Mouse (Mus musculus): ENCODE measurements at regions not wholly inside any gene's neighbourhood (a gene's known extent, or its start where the extent isn't known, plus 50 kb on each side); places are given as distances from the start of the nearest gene placed in this dataset.

- H3K27me3 ChIP-seq (ENCODE audit: control insufficient read depth, insufficient read depth, low read length) = no peaks in the 10 kb centered on the region
- no peak overlapping the region for H3K27ac ChIP-seq
- no peaks in the 10 kb centered on the region for H3K9me3 ChIP-seq (ENCODE audit: control insufficient read depth, low read length)
- H3K36me3 ChIP-seq (replicated peaks; ENCODE audit: control insufficient read depth, insufficient read depth) = no peaks in the 10 kb centered on the region
- no peak overlapping the region for H3K4me3 ChIP-seq (replicated peaks; ENCODE audit: low read length)
- no peak for DNase-seq (ENCODE audit: low spot score)
- no peaks in the 10 kb centered on the region for H3K4me1 ChIP-seq (replicated peaks; ENCODE audit: control insufficient read depth, insufficient read depth, low read length)
- no peak overlapping the region for H3K4me2 ChIP-seq (replicated peaks)
- no peak overlapping the region for H3K9ac ChIP-seq
- ATAC-seq (ENCODE audit: low FRiP score) = no peak
- WGBS = 46% methylated on average over 3 of the region's 3 CpGs
Observed at GRCm38 (mm10) chr1:76276624-76277023, 730.6 kb downstream of the Slc4a3 start.

- H3K27ac ChIP-seq = no peak overlapping the region
- ATAC-seq (ENCODE audit: low FRiP score) = peak; percentile 17; the same call in 1 of the 2 replicates
- no peak for DNase-seq (ENCODE audit: low spot score)
Observed at GRCm38 (mm10) chr1:76283322-76283721, 737.3 kb downstream of the Slc4a3 start.

GRCm38 (mm10) chr1:76322943-76323559 is 777.0 kb downstream of the Slc4a3 start:
- Histone ChIP-seq H3K36me3 (replicated peaks; ENCODE audit: control insufficient read depth, insufficient read depth) (no peaks in the 10 kb centered on the region), H3K27ac (no peak overlapping the region), H3K4me1 (replicated peaks; ENCODE audit: control insufficient read depth, insufficient read depth, low read length) (no peaks in the 10 kb centered on the region), H3K27me3 (ENCODE audit: control insufficient read depth, insufficient read depth, low read length) (no peaks in the 10 kb centered on the region), H3K9ac (no peak overlapping the region), H3K9me3 (ENCODE audit: control insufficient read depth, low read length) (no peaks in the 10 kb centered on the region), H3K4me3 (replicated peaks; ENCODE audit: low read length) (no peak overlapping the region), H3K4me2 (replicated peaks) (no peak overlapping the region)
- WGBS = 76% methylated on average over 4 of the region's 4 CpGs
- ATAC-seq (ENCODE audit: low FRiP score) (no peak), DNase-seq (ENCODE audit: low spot score) (no peak)

More at GRCm38 (mm10) chr1:76283322-76283721, 737.3 kb downstream of the Slc4a3 start:
- H3K4me3 ChIP-seq (replicated peaks; ENCODE audit: low read length) = no peak overlapping the region
- no peaks in the 10 kb centered on the region for H3K9me3 ChIP-seq (ENCODE audit: control insufficient read depth, low read length)
- H3K9ac ChIP-seq = no peak overlapping the region
- H3K36me3 ChIP-seq (replicated peaks; ENCODE audit: control insufficient read depth, insufficient read depth) = no peaks in the 10 kb centered on the region
- 35% methylated on average over 3 of the region's 3 CpGs for WGBS
- no peaks in the 10 kb centered on the region for H3K27me3 ChIP-seq (ENCODE audit: control insufficient read depth, insufficient read depth, low read length)
- H3K4me2 ChIP-seq (replicated peaks) = no peak overlapping the region
- H3K4me1 ChIP-seq (replicated peaks; ENCODE audit: control insufficient read depth, insufficient read depth, low read length) = no peaks in the 10 kb centered on the region

GRCm38 (mm10) chr1:76323592-76323991 is 777.5 kb downstream of the Slc4a3 start:
- Histone ChIP-seq H3K4me2 (replicated peaks) (no peak overlapping the region), H3K4me3 (replicated peaks; ENCODE audit: low read length) (no peak overlapping the region), H3K4me1 (replicated peaks; ENCODE audit: control insufficient read depth, insufficient read depth, low read length) (no peaks in the 10 kb centered on the region), H3K9me3 (ENCODE audit: control insufficient read depth, low read length) (no peaks in the 10 kb centered on the region), H3K27ac (no peak overlapping the region), H3K9ac (no peak overlapping the region), H3K27me3 (ENCODE audit: control insufficient read depth, insufficient read depth, low read length) (no peaks in the 10 kb centered on the region), H3K36me3 (replicated peaks; ENCODE audit: control insufficient read depth, insufficient read depth) (no peaks in the 10 kb centered on the region)
- 82% methylated on average over 4 of the region's 4 CpGs for WGBS
- DNase-seq (ENCODE audit: low spot score) = no peak
- no peak for ATAC-seq (ENCODE audit: low FRiP score)

- no peaks in the 10 kb centered on the region for H3K27me3 ChIP-seq (ENCODE audit: control insufficient read depth, insufficient read depth, low read length)
- H3K4me3 ChIP-seq (replicated peaks; ENCODE audit: low read length) = no peak overlapping the region
- no peak for ATAC-seq (ENCODE audit: low FRiP score)
- no peaks in the 10 kb centered on the region for H3K4me1 ChIP-seq (replicated peaks; ENCODE audit: control insufficient read depth, insufficient read depth, low read length)
- no peak overlapping the region for H3K9ac ChIP-seq
- DNase-seq (ENCODE audit: low spot score) = no peak
- no peaks in the 10 kb centered on the region for H3K9me3 ChIP-seq (ENCODE audit: control insufficient read depth, low read length)
- H3K27ac ChIP-seq = no peak overlapping the region
- H3K36me3 ChIP-seq (replicated peaks; ENCODE audit: control insufficient read depth, insufficient read depth) = no peaks in the 10 kb centered on the region
- H3K4me2 ChIP-seq (replicated peaks) = no peak overlapping the region
Observed at GRCm38 (mm10) chr1:76336011-76336410, 789.9 kb downstream of the Slc4a3 start.

DNA sequence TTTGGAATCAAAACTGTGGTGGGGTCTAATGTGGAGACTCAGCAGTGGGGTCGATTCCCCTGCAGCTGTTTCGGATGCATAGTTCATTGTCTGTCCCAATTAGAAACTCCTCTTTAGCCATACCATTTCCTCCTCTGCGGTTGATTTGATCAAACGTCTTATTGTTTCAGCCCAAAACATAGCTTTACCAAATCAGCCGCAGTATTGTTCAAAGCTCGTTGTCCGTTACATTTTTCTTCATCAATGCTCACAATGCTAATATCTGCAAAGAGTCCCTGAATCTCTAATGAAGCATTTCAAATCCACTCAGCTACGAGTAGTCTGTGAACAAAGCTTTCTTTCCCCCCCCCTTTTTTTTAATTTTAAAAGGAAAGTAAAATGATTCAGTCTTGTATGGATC is 816.0 kb downstream of the Slc4a3 start:
- no peaks in the 10 kb centered on the region for H3K27me3 ChIP-seq (ENCODE audit: control insufficient read depth, insufficient read depth, low read length)
- no peak overlapping the region for H3K9ac ChIP-seq
- H3K4me2 ChIP-seq (replicated peaks) = no peak overlapping the region
- no peaks in the 10 kb centered on the region for H3K4me1 ChIP-seq (replicated peaks; ENCODE audit: control insufficient read depth, insufficient read depth, low read length)
- no peaks in the 10 kb centered on the region for H3K36me3 ChIP-seq (replicated peaks; ENCODE audit: control insufficient read depth, insufficient read depth)
- no peaks in the 10 kb centered on the region for H3K9me3 ChIP-seq (ENCODE audit: control insufficient read depth, low read length)
- no peak overlapping the region for H3K27ac ChIP-seq
- ATAC-seq (ENCODE audit: low FRiP score) (no peak), DNase-seq (ENCODE audit: low spot score) (no peak)
- WGBS = 66% methylated on average over 8 of the region's 8 CpGs
- no peak overlapping the region for H3K4me3 ChIP-seq (replicated peaks; ENCODE audit: low read length)

GRCm38 (mm10) chr1:76373931-76374330 is 827.9 kb downstream of the Slc4a3 start:
- no peak overlapping the region for H3K27ac ChIP-seq
- no peak overlapping the region for H3K4me3 ChIP-seq (replicated peaks; ENCODE audit: low read length)
- H3K36me3 ChIP-seq (replicated peaks; ENCODE audit: control insufficient read depth, insufficient read depth) = no peaks in the 10 kb centered on the region
- H3K27me3 ChIP-seq (ENCODE audit: control insufficient read depth, insufficient read depth, low read length) = no peaks in the 10 kb centered on the region
- DNase-seq (ENCODE audit: low spot score) = no peak
- 0 out of 2 replicates have a peak, but pooled peaks cover 2% of the 10 kb centered on the region for H3K4me1 ChIP-seq (replicated peaks; ENCODE audit: control insufficient read depth, insufficient read depth, low read length)
- no peak overlapping the region for H3K4me2 ChIP-seq (replicated peaks)
- H3K9me3 ChIP-seq (ENCODE audit: control insufficient read depth, low read length) = no peaks in the 10 kb centered on the region
- no peak for ATAC-seq (ENCODE audit: low FRiP score)
- WGBS = 77% methylated on average over 2 of the region's 2 CpGs
- H3K9ac ChIP-seq = no peak overlapping the region

DNA sequence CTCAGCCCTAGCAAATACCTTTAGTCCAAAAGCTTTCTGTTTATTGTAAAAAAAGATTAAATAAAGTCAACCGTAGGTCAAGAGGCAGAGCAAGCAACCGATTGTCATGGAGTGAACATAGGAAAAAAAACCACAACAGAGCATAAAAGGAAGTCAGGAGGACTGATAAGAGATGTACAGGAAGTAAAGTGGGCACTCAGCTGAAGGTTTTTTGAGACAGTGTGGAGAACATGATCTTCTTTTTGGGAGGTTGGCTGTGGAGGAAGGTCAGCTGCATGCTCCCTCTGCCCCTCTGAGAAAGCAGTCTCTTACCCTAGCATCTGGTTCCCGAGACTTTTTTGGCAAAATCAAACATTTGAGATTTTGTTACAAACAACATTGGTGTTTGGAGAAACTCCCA is 832.1 kb downstream of the Slc4a3 start:
- 0 out of 2 replicates have a peak, but pooled peaks cover 2% of the 10 kb centered on the region for H3K4me1 ChIP-seq (replicated peaks; ENCODE audit: control insufficient read depth, insufficient read depth, low read length)
- no peaks in the 10 kb centered on the region for H3K9me3 ChIP-seq (ENCODE audit: control insufficient read depth, low read length)
- DNase-seq (ENCODE audit: low spot score) (no peak), ATAC-seq (ENCODE audit: low FRiP score) (no peak)
- no peak overlapping the region for H3K27ac ChIP-seq
- H3K27me3 ChIP-seq (ENCODE audit: control insufficient read depth, insufficient read depth, low read length) = no peaks in the 10 kb centered on the region
- no peaks in the 10 kb centered on the region for H3K36me3 ChIP-seq (replicated peaks; ENCODE audit: control insufficient read depth, insufficient read depth)
- H3K4me2 ChIP-seq (replicated peaks) = no peak overlapping the region
- H3K4me3 ChIP-seq (replicated peaks; ENCODE audit: low read length) = no peak overlapping the region
- WGBS = 87% methylated on average over 3 of the region's 3 CpGs
- H3K9ac ChIP-seq = no peak overlapping the region

DNA sequence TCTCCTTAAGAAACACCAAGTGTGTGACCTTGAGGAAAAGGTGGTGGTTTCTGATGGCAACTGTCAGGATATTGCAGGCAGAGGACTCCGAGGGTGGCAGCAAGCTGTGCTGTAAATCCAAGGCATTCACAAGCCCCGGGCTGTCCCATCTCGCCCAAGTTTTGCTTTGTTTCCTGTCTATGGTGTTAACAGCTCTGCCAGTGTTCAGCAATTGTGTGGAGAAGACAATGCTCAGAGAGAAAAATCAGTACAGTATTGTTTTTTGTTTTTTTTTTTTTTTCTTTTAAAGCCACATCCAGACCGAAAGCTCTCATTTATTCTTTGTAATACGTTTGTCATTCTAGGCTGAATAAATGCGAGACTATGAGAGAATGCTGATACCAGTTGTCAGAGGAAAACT is 846.5 kb downstream of the Slc4a3 start:
- H3K27me3 ChIP-seq (ENCODE audit: control insufficient read depth, insufficient read depth, low read length) = no peaks in the 10 kb centered on the region
- no peak for ATAC-seq (ENCODE audit: low FRiP score)
- H3K4me3 ChIP-seq (replicated peaks; ENCODE audit: low read length) = no peak overlapping the region
- no peak for DNase-seq (ENCODE audit: low spot score)
- H3K9ac ChIP-seq = no peak overlapping the region
- 39% methylated on average over 6 of the region's 6 CpGs for WGBS
- no peaks in the 10 kb centered on the region for H3K36me3 ChIP-seq (replicated peaks; ENCODE audit: control insufficient read depth, insufficient read depth)
- no peak overlapping the region for H3K4me2 ChIP-seq (replicated peaks)
- peaks cover 5% of the 10 kb centered on the region for H3K4me1 ChIP-seq (replicated peaks; ENCODE audit: control insufficient read depth, insufficient read depth, low read length)
- H3K27ac ChIP-seq = no peak overlapping the region
- H3K9me3 ChIP-seq (ENCODE audit: control insufficient read depth, low read length) = no peaks in the 10 kb centered on the region

- Histone ChIP-seq H3K9me3 (ENCODE audit: control insufficient read depth, low read length) (no peaks in the 10 kb centered on the region), H3K4me2 (replicated peaks) (no peak overlapping the region), H3K4me1 (replicated peaks; ENCODE audit: control insufficient read depth, insufficient read depth, low read length) (peaks cover 5% of the 10 kb centered on the region), H3K36me3 (replicated peaks; ENCODE audit: control insufficient read depth, insufficient read depth) (no peaks in the 10 kb centered on the region), H3K27ac (no peak overlapping the region), H3K27me3 (ENCODE audit: control insufficient read depth, insufficient read depth, low read length) (no peaks in the 10 kb centered on the region), H3K4me3 (replicated peaks; ENCODE audit: low read length) (no peak overlapping the region), H3K9ac (no peak overlapping the region)
- DNase-seq (ENCODE audit: low spot score) (no peak), ATAC-seq (ENCODE audit: low FRiP score) (no peak)
- 82% methylated on average over 8 of the region's 8 CpGs for WGBS
Observed at GRCm38 (mm10) chr1:76394038-76394437, 848.0 kb downstream of the Slc4a3 start.
